Comparison of ENCODE assay signal across 18 mouse cellular contexts in the genomic region with DNA sequence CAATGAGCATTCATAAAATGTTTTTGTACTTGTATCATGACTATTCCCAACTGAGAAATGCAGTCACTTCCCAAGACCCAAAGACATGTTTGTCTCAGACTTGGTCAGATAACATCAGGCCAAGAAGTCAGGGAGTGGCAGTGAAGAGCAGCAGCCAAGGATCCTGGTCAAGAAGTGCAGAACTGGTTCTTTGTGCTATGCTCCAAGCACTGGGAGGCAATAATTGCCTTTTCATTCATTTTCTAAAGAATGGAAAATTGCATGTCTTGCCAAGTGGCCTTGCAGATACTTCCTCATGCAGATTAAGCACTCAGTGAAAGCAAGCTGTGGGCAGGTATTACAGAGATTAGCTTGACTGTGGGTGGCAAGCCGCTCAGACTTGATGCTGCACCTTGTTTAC.
DNase-seq lines count a peak whose midpoint lies in the region; ATAC-seq and TF ChIP-seq lines count a peak whose summit lies in the region.
"Had no signal": no experiment of that assay in that cellular context is flagged by ENCODE, and none has a peak within 500 bp of the region (broad histone marks: within the 10 kb centered on the region; RNA-seq: fewer than 3 reads in every experiment).

No protein-coding gene starts in this region.

- H3K9me3 ChIP-seq in intestine, embryonic 15.5 days, result no peaks in the 10 kb centered on the region
- H3K9me3 ChIP-seq in intestine, embryonic 16.5 days (ENCODE audit: control insufficient read depth, low read length), result no peaks in the 10 kb centered on the region
- H3K9me3 ChIP-seq in midbrain, postnatal 0 days (ENCODE audit: low read length), result no peaks in the 10 kb centered on the region
- H3K9me3 ChIP-seq: limb, embryonic 10.5 days; liver, embryonic 13.5 days; neural tube, embryonic 12.5 days had no signal

- H3K4me1 ChIP-seq in intestine, embryonic 15.5 days (replicated peaks), result 0 out of 2 replicates have a peak, but pooled peaks cover 2% of the 10 kb centered on the region
- H3K4me1 ChIP-seq in intestine, embryonic 16.5 days (ENCODE audit: control insufficient read depth, insufficient read depth, low read length), result no peaks in the 10 kb centered on the region
- H3K4me1 ChIP-seq in midbrain, postnatal 0 days (ENCODE audit: insufficient read depth, low read length), result no peaks in the 10 kb centered on the region
- H3K4me1 ChIP-seq: limb, embryonic 10.5 days; liver, embryonic 13.5 days; neural tube, embryonic 12.5 days had no signal

- H3K27me3 ChIP-seq in intestine, embryonic 15.5 days (replicated peaks), result no peaks in the 10 kb centered on the region
- no peaks in the 10 kb centered on the region for H3K27me3 ChIP-seq in intestine, embryonic 16.5 days (replicated peaks; ENCODE audit: control insufficient read depth, insufficient read depth, low read length)
- no peaks in the 10 kb centered on the region for H3K27me3 ChIP-seq in midbrain, postnatal 0 days (ENCODE audit: insufficient read depth, low read length)
- H3K27me3 ChIP-seq: CH12.LX; liver, embryonic 13.5 days; neural tube, embryonic 12.5 days had no signal

- no peak overlapping the region for H3K4me2 ChIP-seq in intestine, embryonic 15.5 days (replicated peaks)
- no peak overlapping the region for H3K4me2 ChIP-seq in intestine, embryonic 16.5 days (ENCODE audit: low read depth, low read length)
- no peak overlapping the region for H3K4me2 ChIP-seq in midbrain, postnatal 0 days (ENCODE audit: low read depth, low read length, poor library complexity, severe bottlenecking)
- H3K4me2 ChIP-seq: liver, embryonic 13.5 days; neural tube, embryonic 12.5 days had no signal

- intact Hi-C loops in heart, postnatal 25 days (cut with DNase I), result no loop called here

- WGBS in intestine, embryonic 15.5 days, result 36% methylated on average over 1 of the region's 1 CpGs
- 20% methylated on average over 1 of the region's 1 CpGs for WGBS in intestine, embryonic 16.5 days
- 24% methylated on average over 1 of the region's 1 CpGs for WGBS in midbrain, postnatal 0 days

- H3K36me3 ChIP-seq in intestine, embryonic 15.5 days, result no peaks in the 10 kb centered on the region
- no peaks in the 10 kb centered on the region for H3K36me3 ChIP-seq in intestine, embryonic 16.5 days (ENCODE audit: control insufficient read depth, insufficient read depth, low read length)
- H3K36me3 ChIP-seq in midbrain, postnatal 0 days (ENCODE audit: insufficient read depth, low read length), result no peaks in the 10 kb centered on the region
- H3K36me3 ChIP-seq: limb, embryonic 10.5 days; liver, embryonic 13.5 days; neural tube, embryonic 12.5 days had no signal

- no peak overlapping the region for H3K27ac ChIP-seq in intestine, embryonic 15.5 days
- no peak overlapping the region for H3K27ac ChIP-seq in intestine, embryonic 16.5 days (ENCODE audit: low read length)
- H3K27ac ChIP-seq in midbrain, postnatal 0 days (ENCODE audit: low read depth, low read length), result no peak overlapping the region
- H3K27ac ChIP-seq: limb, embryonic 10.5 days; liver, embryonic 13.5 days; neural tube, embryonic 12.5 days had no signal

- no peak overlapping the region for H3K4me3 ChIP-seq in intestine, embryonic 15.5 days (replicated peaks)
- H3K4me3 ChIP-seq in intestine, embryonic 16.5 days (ENCODE audit: low read length), result no peak overlapping the region
- no peak overlapping the region for H3K4me3 ChIP-seq in midbrain, postnatal 0 days (ENCODE audit: low read depth, low read length)
- H3K4me3 ChIP-seq: limb, embryonic 10.5 days; liver, embryonic 13.5 days; neural tube, embryonic 12.5 days had no signal

- no peak for TF ChIP-seq CTCF in midbrain, postnatal 0 days (IDR thresholded peaks at IDR 0.05)

- DNase-seq in urinary bladder, postnatal 14 days (ENCODE audit: low spot score), result peak; percentile 17
- no peak for DNase-seq in urinary bladder, postnatal 4 days (ENCODE audit: low spot score in 2 of 2)
- DNase-seq in heart, postnatal 25 days (ENCODE audit: low spot score), result peak; percentile 25
- peak; percentile 12 for DNase-seq in testis, postnatal 14 days (ENCODE audit: low spot score)
- DNase-seq in adrenal gland, postnatal 4 days (ENCODE audit: low spot score in 2 of 2), result no peak
- no peak for DNase-seq in midbrain, postnatal 0 days (ENCODE audit: low spot score)
- DNase-seq: adrenal gland, adult 2 months; cerebellum, adult 9-10 months; kidney, postnatal 4 days; liver, embryonic 13.5 days; thymus, postnatal 4 days had no signal

- 0 out of 2 replicates have a peak, but pooled peaks have one; percentile 25 for ATAC-seq in intestine, embryonic 15.5 days
- ATAC-seq in intestine, embryonic 16.5 days, result no peak
- ATAC-seq in midbrain, postnatal 0 days (ENCODE audit: low FRiP score), result no peak
- ATAC-seq: inflammation-experienced regulatory T-cells, adult 6 months; midbrain, embryonic 16.5 days had no signal

- H3K9ac ChIP-seq in intestine, embryonic 15.5 days, result no peak overlapping the region
- H3K9ac ChIP-seq in intestine, embryonic 16.5 days (ENCODE audit: low read depth, low read length), result no peak overlapping the region
- no peak overlapping the region for H3K9ac ChIP-seq in midbrain, postnatal 0 days (replicated peaks; ENCODE audit: low read length, poor library complexity, severe bottlenecking)
- H3K9ac ChIP-seq: liver, embryonic 13.5 days; neural tube, embryonic 12.5 days had no signal

Comparison
In these comparisons a context has a peak if more than half of its experiments do, and no peak if none do; other contexts are left out.
1. DNase-seq: peak in urinary bladder, postnatal 14 days (single experiment), heart, postnatal 25 days (single experiment) and testis, postnatal 14 days (single experiment); none in urinary bladder, postnatal 4 days (0 of 2), adrenal gland, postnatal 4 days (0 of 2) and midbrain, postnatal 0 days (single experiment).